Mouse (Mus musculus) MEL (cell line): ENCODE data around the gene Hccs. TPM values are rescaled to one million over a fixed set of nuclear protein-coding genes. Genes with fewer than 3 reads are reported as not detected.

Experiments
- DNase-seq: peaks from one replicate; pipeline ENCODE4 v3.0.0; 2011; ENCODE audit warnings: low read depth, low spot score
- H3K27ac ChIP-seq: 2 replicates; pipeline ENCODE4 v1.5.1; 2012; ENCODE audit warnings: low read depth, mild to moderate bottlenecking, control low read depth, low read length, moderate library complexity; ENCODE audit not compliant: control insufficient read depth
- H3K27me3 ChIP-seq, 2 experiments: fragments of 150-350 bp in 1 of 2; sonication (generic) in 1 of 2; 2 replicates each; pipeline ENCODE4 v1.6.1; 2012; ENCODE audit warnings: low read length in 2 of 2, mild to moderate bottlenecking in 2 of 2, improper control_type of control experiment in 1 of 2, moderate library complexity in 1 of 2; ENCODE audit not compliant: insufficient read depth in 2 of 2, control insufficient read depth in 1 of 2
- H3K36me3 ChIP-seq, 2 experiments: 2 replicates each; pipeline ENCODE4 v1.6.1; 2012 to 2014; ENCODE audit warnings: low read length in 2 of 2, improper control_type of control experiment in 1 of 2, inconsistent platforms in 1 of 2, mild to moderate bottlenecking in 1 of 2; ENCODE audit not compliant: insufficient read depth in 2 of 2, control insufficient read depth in 1 of 2
- H3K4me1 ChIP-seq, 2 experiments: fragments of 150-350 bp in 1 of 2; sonication (generic) in 1 of 2; 2 replicates each; pipeline ENCODE4 v1.6.1; 2012; ENCODE audit warnings: low read length in 2 of 2, improper control_type of control experiment in 1 of 2, mild to moderate bottlenecking in 1 of 2; ENCODE audit not compliant: insufficient read depth in 2 of 2, control insufficient read depth in 1 of 2
- H3K4me3 ChIP-seq, 2 experiments: fragments of 150-350 bp in 1 of 2; sonication (generic) in 1 of 2; 2 replicates each; pipeline ENCODE4 v1.5.1; 2012; ENCODE audit warnings: low read depth in 2 of 2, low read length in 2 of 2, mild to moderate bottlenecking in 2 of 2, moderate library complexity in 2 of 2, control low read depth in 1 of 2, improper control_type of control experiment in 1 of 2; ENCODE audit not compliant: control insufficient read depth in 1 of 2, insufficient read depth in 1 of 2
- H3K79me2 ChIP-seq: 2 replicates; pipeline ENCODE4 v1.6.1; 2012; ENCODE audit warnings: mild to moderate bottlenecking, low read length, moderate library complexity; ENCODE audit not compliant: control insufficient read depth, poor library complexity, insufficient read depth
- H3K9ac ChIP-seq: 2 replicates; pipeline ENCODE4 v1.6.1; 2012; ENCODE audit warnings: low read depth, mild to moderate bottlenecking, control low read depth, low read length, moderate library complexity; ENCODE audit not compliant: control insufficient read depth, poor library complexity, severe bottlenecking
- H3K9me3 ChIP-seq: fragments of 150-350 bp; sonication (generic); replicated peaks from 2 replicates; pipeline ENCODE4 v1.6.1; 2012; ENCODE audit warnings: mild to moderate bottlenecking, low read length, improper control_type of control experiment, moderate library complexity; ENCODE audit not compliant: insufficient read depth
- BHLHE40 ChIP-seq: IDR thresholded peaks from 2 replicates; pipeline ENCODE4 v1.6.1; 2012; ENCODE audit warnings: low read depth, mild to moderate bottlenecking, inconsistent platforms, low read length, improper control_type of control experiment, borderline replicate concordance
- CHD2 ChIP-seq: IDR thresholded peaks from 2 replicates; pipeline ENCODE4 v1.6.1; 2011; ENCODE audit warnings: low read length, improper control_type of control experiment
- CTCF ChIP-seq, 3 experiments: IDR thresholded peaks in 2 of 3; conservative IDR thresholded peaks in 1 of 3; 2 replicates each; pipeline ENCODE4 v1.5.1; 2011 to 2012; ENCODE audit warnings: low read length in 3 of 3, low read depth in 2 of 3, mild to moderate bottlenecking in 2 of 3, improper control_type of control experiment in 1 of 3, inconsistent platforms in 1 of 3, mixed read lengths in 1 of 3, moderate library complexity in 1 of 3; ENCODE audit not compliant: control insufficient read depth in 1 of 3, insufficient read depth in 1 of 3, poor library complexity in 1 of 3, severe bottlenecking in 1 of 3
- E2F4 ChIP-seq: IDR thresholded peaks from 2 replicates; pipeline ENCODE4 v1.6.1; 2011; ENCODE audit warnings: low read depth, low read length, improper control_type of control experiment, borderline replicate concordance
- EP300 ChIP-seq, 2 experiments: IDR thresholded peaks; 2 replicates each; pipeline ENCODE4 v1.6.1; 2011; ENCODE audit warnings: improper control_type of control experiment in 2 of 2, low read length in 2 of 2, low read depth in 1 of 2, mild to moderate bottlenecking in 1 of 2
- HCFC1 ChIP-seq: IDR thresholded peaks from 2 replicates; pipeline ENCODE4 v1.6.1; 2012; ENCODE audit warnings: low read depth, mild to moderate bottlenecking, inconsistent platforms, low read length, improper control_type of control experiment, moderate library complexity
- JUND ChIP-seq: IDR thresholded peaks from 2 replicates; pipeline ENCODE4 v1.6.1; 2011; ENCODE audit warnings: low read depth, mild to moderate bottlenecking, improper control_type of control experiment, low read length
- MAZ ChIP-seq: IDR thresholded peaks from 2 replicates; pipeline ENCODE4 v1.6.1; 2012; ENCODE audit warnings: low read depth, mild to moderate bottlenecking, inconsistent platforms, low read length, improper control_type of control experiment
- MEF2A ChIP-seq: IDR thresholded peaks from 2 replicates; pipeline ENCODE4 v1.6.1; 2014; ENCODE audit warnings: low read depth, mild to moderate bottlenecking, inconsistent platforms, low read length, improper control_type of control experiment; ENCODE audit not compliant: poor library complexity, insufficient replicate concordance, severe bottlenecking; ENCODE audit errors: extremely low read depth
- MXI1 ChIP-seq: IDR thresholded peaks from 2 replicates; pipeline ENCODE4 v1.6.1; 2011; ENCODE audit warnings: mild to moderate bottlenecking, low read depth, low read length, improper control_type of control experiment
- MYC ChIP-seq: IDR thresholded peaks from 2 replicates; pipeline ENCODE4 v1.6.1; 2011; ENCODE audit warnings: low read depth, mild to moderate bottlenecking, low read length, improper control_type of control experiment, moderate library complexity
- NELFE ChIP-seq: IDR thresholded peaks from 2 replicates; pipeline ENCODE4 v1.6.1; 2011; ENCODE audit warnings: low read depth, low read length, improper control_type of control experiment
- POLR2AphosphoS2 ChIP-seq: IDR thresholded peaks from 2 replicates; pipeline ENCODE4 v1.6.1; 2011; ENCODE audit warnings: low read length, improper control_type of control experiment
- RAD21 ChIP-seq: IDR thresholded peaks from 2 replicates; pipeline ENCODE4 v1.6.1; 2011; ENCODE audit warnings: mild to moderate bottlenecking, low read depth, low read length, improper control_type of control experiment
- SIN3A ChIP-seq: IDR thresholded peaks from 2 replicates; pipeline ENCODE4 v1.6.1; 2012; ENCODE audit warnings: low read length, improper control_type of control experiment, inconsistent platforms
- SMC3 ChIP-seq: IDR thresholded peaks from 2 replicates; pipeline ENCODE4 v1.6.1; 2011; ENCODE audit warnings: low read depth, low read length, improper control_type of control experiment
- TBP ChIP-seq: IDR thresholded peaks from 2 replicates; pipeline ENCODE4 v1.8.0; 2011; ENCODE audit warnings: low read depth, low read length, improper control_type of control experiment
- TCF12 ChIP-seq: IDR thresholded peaks from 2 replicates; pipeline ENCODE4 v1.6.1; 2014; ENCODE audit warnings: low read depth, mild to moderate bottlenecking, inconsistent platforms, low read length, improper control_type of control experiment, moderate library complexity
- USF1 ChIP-seq: IDR thresholded peaks from 2 replicates; pipeline ENCODE4 v1.6.1; 2014; ENCODE audit warnings: low read depth, mild to moderate bottlenecking, inconsistent platforms, low read length, improper control_type of control experiment, moderate library complexity
- ZC3H11A ChIP-seq: IDR thresholded peaks from 2 replicates; pipeline ENCODE4 v1.6.1; 2012; ENCODE audit warnings: low read depth, mild to moderate bottlenecking, inconsistent platforms, low read length, improper control_type of control experiment
- polyA plus RNA-seq, 2 experiments: library from polyadenylated mRNA; stranded (reverse) in 1 of 2; unstranded in 1 of 2; fragments of >175 nt in 1 of 2; fragments of >200 nt in 1 of 2; gene quantifications; 2 replicates each; pipeline versions ENCODE4 v1.2.1 to v1.2.4; 2012; ENCODE audit warnings: low replicate concordance in 2 of 2, low read depth in 1 of 2; ENCODE audit not compliant: insufficient read length in 2 of 2, insufficient read depth in 1 of 2, missing spikeins in 1 of 2
- total RNA-seq: library from RNA; depleted of rRNA; stranded (reverse); fragments of 300-350 nt; gene quantifications from 2 replicates; pipeline ENCODE4 v1.2.3, GENCODE M21; 2012

Gene Hccs
- total and polyA plus RNA-seq, 3 experiments, result 67.0 to 70.5 TPM; not detected in 1

DNA sequence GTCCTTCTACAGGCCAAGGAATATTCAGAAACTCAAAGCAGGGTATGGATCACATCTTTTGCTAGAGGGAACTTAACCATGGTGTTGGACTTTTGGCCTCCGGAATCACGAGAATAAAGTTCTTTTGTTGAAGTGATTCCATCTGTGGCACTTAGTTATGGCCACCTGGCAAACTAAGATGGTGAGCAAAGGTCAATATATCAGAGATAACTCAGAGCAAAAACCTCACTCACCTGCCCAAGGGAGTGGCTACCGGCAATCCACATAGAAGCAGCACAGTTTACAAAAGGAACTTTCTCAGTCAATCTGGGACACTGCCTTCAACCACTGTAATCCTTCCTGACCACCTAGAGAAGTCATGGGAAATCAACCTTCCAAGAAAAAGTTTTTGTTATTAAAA, 11.6 kb downstream of the Hccs start:
- H3K27ac ChIP-seq, result no peak overlapping the region
- H3K36me3 ChIP-seq, result peaks cover 0 to 22% of the 10 kb centered on the region in 2 experiments; a peak in 3 of 4 replicates
- no peak overlapping the region for H3K4me3 ChIP-seq
- no peak overlapping the region for H3K9ac ChIP-seq
- no peaks in the 10 kb centered on the region for H3K4me1 ChIP-seq
- H3K27me3 ChIP-seq, result no peaks in the 10 kb centered on the region
- H3K79me2 ChIP-seq, result no peaks in the 10 kb centered on the region
- no peaks in the 10 kb centered on the region for H3K9me3 ChIP-seq
- no peak for DNase-seq
- TF ChIP-seq JUND (no peak), MEF2A (no peak), MYC (no peak)

- Histone ChIP-seq H3K9ac (no peak overlapping the region), H3K27ac (no peak overlapping the region), H3K79me2 (no peaks in the 10 kb centered on the region), H3K4me1 (peaks cover 0 to under 1% of the 10 kb centered on the region in 2 experiments; a peak in 1 of 4 replicates), H3K36me3 (no peaks in the 10 kb centered on the region; a peak in 3 of 4 replicates), H3K27me3 (no peaks in the 10 kb centered on the region), H3K4me3 (no peak overlapping the region), H3K9me3 (no peaks in the 10 kb centered on the region)
- peak; percentile 83 for DNase-seq
- no peak for TF ChIP-seq NELFE
- no peak for TF ChIP-seq HCFC1
- TF ChIP-seq E2F4, result no peak
- TF ChIP-seq SMC3, result peak; percentile 81
- TF ChIP-seq SIN3A, result 0 out of 2 replicates have a peak, but pooled peaks have one; percentile 28
- TF ChIP-seq JUND, result no peak
- TF ChIP-seq EP300 (IDR thresholded peaks at IDR 0.05; ENCODE audit: low read depth in 1 of 2, low read length in 2 of 2), result 0 out of 4 replicates have a peak, but pooled peaks of 1 of the 2 experiments have one; percentile 10
- peak; percentile 29 to 86 (median 74); a peak in 5 of 6 replicates for TF ChIP-seq CTCF (IDR thresholded peaks at IDR 0.05 in 2 of 3, conservative IDR thresholded peaks at IDR 0.05 in 1 of 3; ENCODE audit: control insufficient read depth in 1 of 3, insufficient read depth in 1 of 3, low read depth in 2 of 3, low read length in 3 of 3, poor library complexity in 1 of 3, severe bottlenecking in 1 of 3)
- peak; percentile 79 for TF ChIP-seq RAD21
- TF ChIP-seq ZC3H11A, result peak; percentile 66
Observed at GRCm38 (mm10) chrX:169303945-169304344, 16.2 kb downstream of the Hccs start.

DNA sequence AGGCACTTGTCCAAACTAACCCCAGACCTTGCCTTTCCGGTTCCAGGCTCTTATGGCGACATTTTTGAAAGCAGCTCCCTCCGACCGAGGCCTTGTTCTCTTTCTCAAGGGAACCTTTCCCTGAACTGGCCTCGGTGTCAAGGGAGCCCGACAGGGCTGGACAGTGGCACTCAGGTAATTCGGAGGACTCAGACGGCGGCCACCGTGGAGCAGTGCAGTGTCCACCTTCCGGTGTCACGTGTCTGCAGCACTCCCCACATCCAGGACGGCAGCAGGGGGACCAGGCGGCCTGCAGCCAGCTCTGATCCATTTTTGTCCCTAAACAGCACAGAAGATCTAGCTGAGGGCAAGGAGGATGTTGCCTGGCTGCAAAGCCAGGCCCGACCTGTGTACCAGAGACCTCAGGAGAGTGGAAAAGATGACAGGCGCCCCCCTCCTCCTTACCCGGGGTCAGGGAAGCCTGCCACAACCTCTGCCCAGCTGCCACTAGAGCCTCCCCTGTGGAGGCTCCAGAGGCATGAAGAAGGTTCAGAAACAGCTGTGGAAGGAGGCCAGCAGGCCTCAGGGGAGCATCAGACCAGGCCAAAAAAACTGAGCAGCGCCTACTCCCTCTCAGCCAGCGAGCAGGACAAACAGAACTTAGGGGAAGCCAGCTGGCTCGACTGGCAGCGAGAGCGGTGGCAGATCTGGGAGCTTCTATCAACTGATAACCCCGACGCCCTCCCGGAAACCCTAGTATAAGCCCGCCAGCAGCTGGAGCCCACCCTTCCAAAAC, 17.7 kb downstream of the Hccs start:
- Histone ChIP-seq H3K36me3 (no peaks in the 10 kb centered on the region; a peak in 3 of 4 replicates), H3K4me3 (no peak overlapping the region), H3K4me1 (peaks cover 0 to 2% of the 10 kb centered on the region in 2 experiments; a peak in 1 of 4 replicates)
- TF ChIP-seq CHD2 (no peak), BHLHE40 (no peak), NELFE (no peak), MXI1 (no peak), RAD21 (no peak), ZC3H11A (no peak), JUND (no peak), MAZ (no peak), POLR2AphosphoS2 (no peak), SIN3A (no peak), TBP (no peak), TCF12 (no peak), USF1 (no peak)
- TF ChIP-seq, all 39 proteins: peak for 0
- H3K79me2 ChIP-seq, result no peaks in the 10 kb centered on the region
- no peak overlapping the region for H3K9ac ChIP-seq
- H3K9me3 ChIP-seq, result no peaks in the 10 kb centered on the region
- no peak overlapping the region for H3K27ac ChIP-seq
- DNase-seq, result no peak
- H3K27me3 ChIP-seq, result no peaks in the 10 kb centered on the region
